Mouse (Mus musculus) hematopoietic multipotent progenitor cell, adult 10-12 weeks (in vitro differentiated cells): ENCODE results near the gene Celf5. TPM values are rescaled to one million over a fixed set of nuclear protein-coding genes. Genes with fewer than 3 reads are reported as not detected.

Experiments used
- polyA plus RNA-seq: library from polyadenylated mRNA; stranded (reverse); fragments of >175 nt; gene quantifications from 2 replicates; pipeline ENCODE4 v1.2.3, GENCODE M21; 2012; ENCODE audit warnings: low replicate concordance

Gene Celf5
- 0.16 and 0.55 TPM in 2 replicates for polyA plus RNA-seq

GRCm38 (mm10) chr10:81482533-81482889, at the start of gene Celf5:
Gene Celf5 (minus strand): TSS chr10:81482709.

GRCm38 (mm10) chr10:81524051-81524605, 41.6 kb upstream of the Celf5 start, which contains the start of gene Gna15:
Gene Gna15 (minus strand): TSS chr10:81524225.

GRCm38 (mm10) chr10:81500032-81500431, 17.5 kb upstream of the Celf5 start, which contains the start of gene S1pr4:
Gene S1pr4 (minus strand): TSS chr10:81500132.

GRCm38 (mm10) chr10:81496264-81496901, 13.9 kb upstream of the Celf5 start, which contains the start of gene Ncln:
Gene Ncln (minus strand): TSS chr10:81496392.

GRCm38 (mm10) chr10:81455181-81455895, 27.2 kb downstream of the Celf5 start, which contains the start of gene Nfic:
Gene Nfic (minus strand): TSS chr10:81455635.

Other genes starting within 250 kb of the Celf5 start
- gene Zfr2, start 249.6 kb downstream of the Celf5 start, polyA plus RNA-seq = 4.0 and 8.6 TPM in 2 replicates
- gene Matk, start 229.8 kb downstream of the Celf5 start, polyA plus RNA-seq = 31.4 and 107 TPM in 2 replicates
- 314 and 329 TPM in 2 replicates for gene Mrpl54, start 215.8 kb downstream of the Celf5 start, polyA plus RNA-seq
- 70.4 and 133 TPM in 2 replicates for gene Apba3, start 215.7 kb downstream of the Celf5 start, polyA plus RNA-seq
- 15.0 and 35.0 TPM in 2 replicates for gene Tjp3, start 191.1 kb downstream of the Celf5 start, polyA plus RNA-seq
- gene Pip5k1c, start 189.7 kb downstream of the Celf5 start, polyA plus RNA-seq = 245 and 665 TPM in 2 replicates
- 60.3 and 77.6 TPM in 2 replicates for gene Cactin, start 161.6 kb downstream of the Celf5 start, polyA plus RNA-seq
- 29.6 and 30.6 TPM in 2 replicates for gene Tbxa2r, start 154.0 kb downstream of the Celf5 start, polyA plus RNA-seq
- 3.1 and 6.9 TPM in 2 replicates for gene Gipc3, start 139.4 kb downstream of the Celf5 start, polyA plus RNA-seq
- 184 and 481 TPM in 2 replicates for gene Hmg20b, start 132.2 kb downstream of the Celf5 start, polyA plus RNA-seq
- 20.8 and 31.1 TPM in 2 replicates for gene Mfsd12, start 125.2 kb downstream of the Celf5 start, polyA plus RNA-seq
- gene 4930404N11Rik, start 116.9 kb downstream of the Celf5 start, polyA plus RNA-seq = 11.6 and 18.6 TPM in 2 replicates
- 48.1 and 72.7 TPM in 2 replicates for gene Fzr1, start 104.2 kb downstream of the Celf5 start, polyA plus RNA-seq
- 76.4 and 107 TPM in 2 replicates for gene Dohh, start 98.3 kb downstream of the Celf5 start, polyA plus RNA-seq
- 1.2 and 4.2 TPM in 2 replicates for gene Gm48551, start 98.2 kb downstream of the Celf5 start, polyA plus RNA-seq
- 8.9 and 18.4 TPM in 2 replicates for gene Gm48552, start 93.7 kb downstream of the Celf5 start, polyA plus RNA-seq
- 3.0 and 3.7 TPM in 2 replicates for gene Smim24, start 89.7 kb downstream of the Celf5 start, polyA plus RNA-seq
- gene Nfic, start 27.1 kb downstream of the Celf5 start, polyA plus RNA-seq = 136 and 414 TPM in 2 replicates
- 160 and 386 TPM in 2 replicates for gene Ncln, start 13.7 kb upstream of the Celf5 start, polyA plus RNA-seq
- 82.3 and 109 TPM in 2 replicates for gene S1pr4, start 17.4 kb upstream of the Celf5 start, polyA plus RNA-seq
- 14.8 and 33.6 TPM in 2 replicates for gene Gna15, start 41.5 kb upstream of the Celf5 start, polyA plus RNA-seq
- 23.0 and 28.3 TPM in 2 replicates for gene Gna11, start 62.5 kb upstream of the Celf5 start, polyA plus RNA-seq
- gene Aes, start 76.8 kb upstream of the Celf5 start, polyA plus RNA-seq = 1,473 and 2,763 TPM in 2 replicates
- gene Tle2, start 91.9 kb upstream of the Celf5 start, polyA plus RNA-seq = 8.9 and 15.5 TPM in 2 replicates
- gene Tle6, start 118.4 kb upstream of the Celf5 start, polyA plus RNA-seq = 1.2 and 2.5 TPM in 2 replicates
- 0.20 and 0.92 TPM in 2 replicates for gene BC025920, start 123.6 kb upstream of the Celf5 start, polyA plus RNA-seq
- 67.6 and 143 TPM in 2 replicates for gene Sirt6, start 145.1 kb upstream of the Celf5 start, polyA plus RNA-seq
- 3.8 and 6.2 TPM in 2 replicates for gene Ankrd24, start 145.8 kb upstream of the Celf5 start, polyA plus RNA-seq
- 0.52 TPM in 1 of 2 replicates, not detected in the other for gene Gm10778, start 166.3 kb upstream of the Celf5 start, polyA plus RNA-seq
- gene Zfp433, start 222.1 kb upstream of the Celf5 start, polyA plus RNA-seq = 0.09 and 0.93 TPM in 2 replicates